Mouse (Mus musculus): ENCODE data around the gene Entpd1. TPM values are rescaled to one million over a fixed set of nuclear protein-coding genes. Genes with fewer than 3 reads are reported as not detected.
"Not testable (repeated sequence)": the region's sequence is repeated elsewhere in the genome, so short reads cannot be mapped to it uniquely, and the experiment has no call there.

The Entpd1 gene
- 10 to 100 TPM; 44.4 to 58.8 TPM for polyA plus RNA-seq (2017; shearing (Covaris generic))

GRCm38 (mm10) chr19:40611830-40612506, at the start of gene Entpd1, which contains the start of gene Tctn3:
TSS of gene Entpd1 (plus strand) at chr19:40612366.
TSS of gene Tctn3 (minus strand) at chr19:40612233.
- peak; percentile 99 for ATAC-seq

GRCm38 (mm10) chr19:40563880-40564645, 48.1 kb upstream of the Entpd1 start:
- no peak for ATAC-seq

GRCm38 (mm10) chr19:40567616-40568015, 44.5 kb upstream of the Entpd1 start:
- no peak for ATAC-seq

- ATAC-seq = no peak
These were observed 41.4 kb upstream of the Entpd1 start for GRCm38 (mm10) chr19:40570726-40571125.

- ATAC-seq = no peak
These were observed 36.7 kb upstream of the Entpd1 start for GRCm38 (mm10) chr19:40575438-40575837.

- ATAC-seq = no peak
These were observed 31.3 kb upstream of the Entpd1 start for GRCm38 (mm10) chr19:40580902-40581301.

- ATAC-seq = no peak
These were observed 30.5 kb upstream of the Entpd1 start for GRCm38 (mm10) chr19:40581662-40582061.

GRCm38 (mm10) chr19:40586908-40587307, 25.3 kb upstream of the Entpd1 start:
- no peak for ATAC-seq

- peak; percentile 24 for ATAC-seq
These were observed 24.5 kb upstream of the Entpd1 start for GRCm38 (mm10) chr19:40587491-40588292.

- peak; percentile 92 for ATAC-seq
These were observed 23.9 kb upstream of the Entpd1 start, which contains the start of gene Aldh18a1 for GRCm38 (mm10) chr19:40588293-40588654. TSS of gene Aldh18a1 (minus strand) at chr19:40588463.

GRCm38 (mm10) chr19:40588847-40589529, 23.2 kb upstream of the Entpd1 start:
- peak; percentile 72 for ATAC-seq

GRCm38 (mm10) chr19:40589530-40589880, 22.7 kb upstream of the Entpd1 start:
- ATAC-seq = peak; percentile 19

- ATAC-seq = no peak
These were observed 16.9 kb upstream of the Entpd1 start for GRCm38 (mm10) chr19:40595231-40595630.

- ATAC-seq = no peak
These were observed 16.3 kb upstream of the Entpd1 start for GRCm38 (mm10) chr19:40595831-40596230.

GRCm38 (mm10) chr19:40600846-40601245, 11.3 kb upstream of the Entpd1 start:
- ATAC-seq = not testable (repeated sequence)

- no peak for ATAC-seq
These were observed 10.3 kb upstream of the Entpd1 start for GRCm38 (mm10) chr19:40601870-40602269.

- no peak for ATAC-seq
These were observed 7.0 kb upstream of the Entpd1 start for GRCm38 (mm10) chr19:40605189-40605588.

- ATAC-seq = no peak
These were observed 4.5 kb upstream of the Entpd1 start for GRCm38 (mm10) chr19:40607676-40608075.

GRCm38 (mm10) chr19:40614811-40615210, 2.6 kb downstream of the Entpd1 start:
- ATAC-seq = no peak

- peak; percentile 54 for ATAC-seq
These were observed 3.9 kb downstream of the Entpd1 start for GRCm38 (mm10) chr19:40616021-40616420.

GRCm38 (mm10) chr19:40621616-40622015, 9.4 kb downstream of the Entpd1 start:
- ATAC-seq = peak; percentile 43

GRCm38 (mm10) chr19:40625935-40626334, 13.8 kb downstream of the Entpd1 start:
- no peak for ATAC-seq

- no peak for ATAC-seq
These were observed 16.8 kb downstream of the Entpd1 start for GRCm38 (mm10) chr19:40628950-40629349.

Measured in CD4-positive, CD25-positive, alpha-beta regulatory T cell, adult 4 months (primary cell).